Mouse (Mus musculus): Measurements from ENCODE around the gene Lcmt2. TPM values are rescaled to one million over a fixed set of nuclear protein-coding genes. Genes with fewer than 3 reads are reported as not detected.

Lcmt2 gene
- polyA plus RNA-seq, 1 experiment = 13.3 TPM

- DNase-seq = no peak
- 57% methylated on average over 6 of the region's 6 CpGs for WGBS
- H3K36me3 ChIP-seq (ENCODE audit: control insufficient read depth, insufficient read depth, low read length) = no peaks in the 10 kb centered on the region
- TF ChIP-seq POLR2A (IDR thresholded peaks at IDR 0.05; ENCODE audit: control insufficient read depth, extremely low read depth, insufficient read depth, low read length, poor library complexity) (no peak), CTCF (IDR thresholded peaks at IDR 0.05; ENCODE audit: borderline replicate concordance, control insufficient read depth, extremely low read depth, insufficient read depth, low read length, poor library complexity) (no peak)
- H3K4me3 ChIP-seq (ENCODE audit: control insufficient read depth, insufficient read depth, low read length) = no peak within 1 kb of the TSS
- H3K4me1 ChIP-seq (replicated peaks; ENCODE audit: control insufficient read depth, insufficient read depth, low read length) = no peaks in the 10 kb centered on the region
- H3K27ac ChIP-seq (ENCODE audit: control insufficient read depth, insufficient read depth, low read length) = no peak within 1 kb of the TSS
- no peaks in the 10 kb centered on the region for H3K27me3 ChIP-seq (ENCODE audit: control insufficient read depth, insufficient read depth, low read length)
These were observed 54.8 kb downstream of the Lcmt2 start, which contains the start of gene Tgm5 for GRCm38 (mm10) chr2:121085480-121086185. TSS of gene Tgm5 (minus strand) at chr2:121085841.

DNA sequence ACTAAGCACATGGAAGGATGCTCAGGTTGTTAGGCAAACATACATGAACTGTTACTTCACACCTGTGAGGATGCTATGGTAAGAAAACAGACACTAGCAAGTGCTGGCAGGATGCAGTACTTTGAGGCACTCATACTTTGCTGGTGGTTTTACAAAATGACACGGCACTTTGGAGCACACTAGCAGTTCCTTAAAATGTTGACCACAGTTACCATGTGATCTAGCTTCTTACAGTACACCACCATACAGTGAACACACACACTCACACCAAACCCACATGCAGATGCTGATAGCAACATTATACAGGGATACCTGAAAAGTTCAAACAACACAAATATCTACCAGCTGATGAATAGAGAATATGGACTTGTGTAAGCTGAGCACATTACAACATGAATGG, 57.8 kb downstream of the Lcmt2 start:
- Histone ChIP-seq H3K4me3 (ENCODE audit: control insufficient read depth, insufficient read depth, low read length) (no peak overlapping the region), H3K27ac (ENCODE audit: control insufficient read depth, insufficient read depth, low read length) (no peak overlapping the region), H3K27me3 (ENCODE audit: control insufficient read depth, insufficient read depth, low read length) (no peaks in the 10 kb centered on the region), H3K36me3 (ENCODE audit: control insufficient read depth, insufficient read depth, low read length) (no peaks in the 10 kb centered on the region), H3K4me1 (replicated peaks; ENCODE audit: control insufficient read depth, insufficient read depth, low read length) (no peaks in the 10 kb centered on the region)
- no peak for TF ChIP-seq CTCF (IDR thresholded peaks at IDR 0.05; ENCODE audit: borderline replicate concordance, control insufficient read depth, extremely low read depth, insufficient read depth, low read length, poor library complexity)
- TF ChIP-seq POLR2A (IDR thresholded peaks at IDR 0.05; ENCODE audit: control insufficient read depth, extremely low read depth, insufficient read depth, low read length, poor library complexity) = no peak
- no peak for DNase-seq
- 8% methylated on average over 1 of the region's 1 CpGs for WGBS

Other genes starting within 250 kb of the Lcmt2 start
- gene Ubr1, start 169.9 kb downstream of the Lcmt2 start, polyA plus RNA-seq (2012; rRNA removed) = 58.0 and 60.3 TPM in 2 replicates
- 8.0 and 8.8 TPM in 2 replicates for gene Tmem62, start 163.6 kb downstream of the Lcmt2 start, polyA plus RNA-seq (2012; rRNA removed)
- gene Ccndbp1, start 132.2 kb downstream of the Lcmt2 start, polyA plus RNA-seq (2012; rRNA removed) = 51.0 and 54.0 TPM in 2 replicates
- 0.87 and 0.88 TPM in 2 replicates for gene Epb42, start 103.6 kb downstream of the Lcmt2 start, polyA plus RNA-seq (2012; rRNA removed)
- gene Tgm5, start 54.8 kb downstream of the Lcmt2 start, polyA plus RNA-seq (2012; rRNA removed) = 0.41 and 0.49 TPM in 2 replicates
- 0.34 and 0.38 TPM in 2 replicates for gene Tgm7, start 30.9 kb downstream of the Lcmt2 start, polyA plus RNA-seq (2012; rRNA removed)
- gene Adal, start 225 bp downstream of the Lcmt2 start, polyA plus RNA-seq (2012; rRNA removed) = 6.9 and 7.0 TPM in 2 replicates
- 113 and 114 TPM in 2 replicates for gene Tubgcp4, start 30.0 kb upstream of the Lcmt2 start, polyA plus RNA-seq (2012; rRNA removed)
- gene Zscan29, start 30.5 kb upstream of the Lcmt2 start, polyA plus RNA-seq (2012; rRNA removed) = 7.5 and 8.7 TPM in 2 replicates
- gene Trp53bp1, start 130.8 kb upstream of the Lcmt2 start, polyA plus RNA-seq (2012; rRNA removed) = 38.9 and 39.5 TPM in 2 replicates
- 1.1 TPM in 2 replicates for gene Map1a, start 148.9 kb upstream of the Lcmt2 start, polyA plus RNA-seq (2012; rRNA removed)
- gene Ppip5k1, start 214.7 kb upstream of the Lcmt2 start, polyA plus RNA-seq (2012; rRNA removed) = 21.8 and 23.9 TPM in 2 replicates
- gene Ckmt1, start 217.1 kb upstream of the Lcmt2 start, polyA plus RNA-seq (2012; rRNA removed) = 40.6 and 48.0 TPM in 2 replicates
- gene Strc, start 246.5 kb upstream of the Lcmt2 start, polyA plus RNA-seq (2012; rRNA removed) = 0.47 TPM in 2 replicates

Data from thymus, adult 2 months (tissue).